Mouse (Mus musculus): ENCODE measurements around the gene Rel.
"Not testable (repeated sequence)": the region's sequence is repeated elsewhere in the genome, so short reads cannot be mapped to it uniquely, and the experiment has no call there.

The Rel gene

GRCm38 (mm10) chr11:23770760-23771506 is at the start of gene Rel:
Gene Rel (minus strand): TSS chr11:23770970.
- DNase-seq = peak; percentile 94

- DNase-seq = no peak
Measured at GRCm38 (mm10) chr11:23818745-23819144, 48.0 kb upstream of the Rel start.

GRCm38 (mm10) chr11:23810741-23811140 is 40.0 kb upstream of the Rel start:
- no peak for DNase-seq

- no peak for DNase-seq
Measured at GRCm38 (mm10) chr11:23805716-23806115, 34.9 kb upstream of the Rel start.

GRCm38 (mm10) chr11:23803136-23803535 is 32.4 kb upstream of the Rel start:
- no peak for DNase-seq

GRCm38 (mm10) chr11:23802256-23802655 is 31.5 kb upstream of the Rel start:
- no peak for DNase-seq

GRCm38 (mm10) chr11:23801851-23802250 is 31.1 kb upstream of the Rel start:
- no peak for DNase-seq

GRCm38 (mm10) chr11:23783677-23784076 is 12.9 kb upstream of the Rel start:
- not testable (repeated sequence) for DNase-seq

- no peak for DNase-seq
Measured at GRCm38 (mm10) chr11:23783085-23783484, 12.3 kb upstream of the Rel start.

- DNase-seq = no peak
Measured at GRCm38 (mm10) chr11:23782038-23782437, 11.3 kb upstream of the Rel start.

- no peak for DNase-seq
Measured at GRCm38 (mm10) chr11:23778787-23779201, 8.0 kb upstream of the Rel start.

- no peak for DNase-seq
Measured at GRCm38 (mm10) chr11:23772471-23772870, 1.7 kb upstream of the Rel start.

- DNase-seq = no peak
Measured at GRCm38 (mm10) chr11:23771507-23772097, 832 bp upstream of the Rel start.

GRCm38 (mm10) chr11:23770510-23770759 is 335 bp downstream of the Rel start:
- no peak for DNase-seq

GRCm38 (mm10) chr11:23769686-23770509 is 872 bp downstream of the Rel start:
- no peak for DNase-seq

- no peak for DNase-seq
Measured at GRCm38 (mm10) chr11:23769033-23769432, 1.7 kb downstream of the Rel start.

- DNase-seq = no peak
Measured at GRCm38 (mm10) chr11:23767928-23768327, 2.8 kb downstream of the Rel start.

- not testable (repeated sequence) for DNase-seq
Measured at GRCm38 (mm10) chr11:23767369-23767768, 3.4 kb downstream of the Rel start.

- DNase-seq = no peak
Measured at GRCm38 (mm10) chr11:23762635-23763034, 8.1 kb downstream of the Rel start.

- no peak for DNase-seq
Measured at GRCm38 (mm10) chr11:23758218-23758617, 12.6 kb downstream of the Rel start.

- no peak for DNase-seq
Measured at GRCm38 (mm10) chr11:23754329-23754728, 16.4 kb downstream of the Rel start.

GRCm38 (mm10) chr11:23753136-23753710 is 17.5 kb downstream of the Rel start:
- no peak for DNase-seq

GRCm38 (mm10) chr11:23746102-23746501 is 24.7 kb downstream of the Rel start:
- no peak for DNase-seq

GRCm38 (mm10) chr11:23744352-23744751 is 26.4 kb downstream of the Rel start:
- DNase-seq = no peak

All from cerebellum, adult 9-11 months (tissue).